8 mouse cellular contexts compared by ENCODE assay signal in the genomic region with DNA sequence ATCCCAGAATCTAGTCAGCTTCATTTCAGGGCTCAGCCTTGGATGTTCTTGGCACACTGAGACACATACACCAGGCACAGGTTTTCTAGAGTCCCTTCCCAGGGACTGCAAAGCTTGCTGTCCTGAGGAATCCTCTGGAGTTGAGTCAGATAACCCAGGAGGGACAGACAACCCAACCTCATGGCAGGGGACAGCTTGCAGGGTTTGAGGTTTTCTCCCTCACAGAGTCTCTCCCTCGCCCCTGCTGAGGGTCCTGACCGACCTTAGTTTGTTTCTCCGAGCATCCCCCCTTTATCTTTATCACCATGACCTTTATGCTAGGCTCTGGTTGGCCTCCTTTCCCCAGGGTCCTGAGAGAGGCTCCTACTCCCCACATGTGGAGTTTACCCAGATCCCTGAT. TPM values are rescaled to one million over a fixed set of nuclear protein-coding genes. Genes with fewer than 3 reads are reported as not detected.
"Had no signal": no experiment of that assay in that cellular context is flagged by ENCODE, and none has a peak within 500 bp of the region (broad histone marks: within the 10 kb centered on the region; RNA-seq: fewer than 3 reads in every experiment).

No protein-coding gene starts in this region.

- H3K4me1 ChIP-seq: neural tube, embryonic 12.5 days had no signal

- H3K4me2 ChIP-seq: neural tube, embryonic 13.5 days; stomach, embryonic 15.5 days had no signal

- H3K27ac ChIP-seq: neural tube, embryonic 12.5 days; neural tube, embryonic 13.5 days; neural tube, embryonic 15.5 days; stomach, embryonic 15.5 days; stomach, postnatal 0 days had no signal

- H3K9ac ChIP-seq: neural tube, embryonic 12.5 days; neural tube, embryonic 13.5 days; neural tube, embryonic 15.5 days; stomach, embryonic 15.5 days had no signal

- H3K9me3 ChIP-seq: neural tube, embryonic 12.5 days; neural tube, embryonic 15.5 days; stomach, embryonic 15.5 days had no signal

- H3K4me3 ChIP-seq: neural tube, embryonic 12.5 days; neural tube, embryonic 13.5 days; neural tube, embryonic 15.5 days; stomach, embryonic 15.5 days had no signal

- H3K27me3 ChIP-seq: neural tube, embryonic 12.5 days; neural tube, embryonic 13.5 days; neural tube, embryonic 15.5 days; stomach, embryonic 15.5 days had no signal

RNA-seq across cellular contexts. Expression of a gene that starts 34.5 kb away (rescaled TPM):
- polyA plus RNA-seq: spleen, adult 2 months; thymus, adult 2 months; urinary bladder, adult 2 months had no signal
